Mouse (Mus musculus): Measurements from ENCODE around the gene Cdk14. TPM values are rescaled to one million over a fixed set of nuclear protein-coding genes. Genes with fewer than 3 reads are reported as not detected.

Cdk14 gene
- polyA plus RNA-seq, 1 experiment from 2014 or later, result 10.8 TPM

- H3K27ac ChIP-seq (replicated peaks), result no peak overlapping the region
- peaks cover 16% of the 10 kb centered on the region for H3K4me1 ChIP-seq
- H3K4me3 ChIP-seq, result no peak overlapping the region
- H3K4me2 ChIP-seq, result no peak overlapping the region
- H3K36me3 ChIP-seq, result 0 out of 2 replicates have a peak, but pooled peaks cover 3% of the 10 kb centered on the region
- WGBS, result 78% methylated on average over 8 of the region's 8 CpGs
- no peak for ATAC-seq (ENCODE audit: extremely low read depth, insufficient number of reproducible peaks, low FRiP score, low TSS enrichment)
- no peaks in the 10 kb centered on the region for H3K9me3 ChIP-seq
- no peaks in the 10 kb centered on the region for H3K27me3 ChIP-seq (replicated peaks)
- no peak overlapping the region for H3K9ac ChIP-seq
Measured at GRCm38 (mm10) chr5:4866945-4867344, 553.2 kb downstream of the Cdk14 start.

GRCm38 (mm10) chr5:4866099-4866498 is 554.0 kb downstream of the Cdk14 start:
- Histone ChIP-seq H3K4me1 (peaks cover 16% of the 10 kb centered on the region), H3K4me2 (no peak overlapping the region), H3K36me3 (0 out of 2 replicates have a peak, but pooled peaks cover 3% of the 10 kb centered on the region), H3K4me3 (no peak overlapping the region), H3K9me3 (no peaks in the 10 kb centered on the region), H3K27me3 (replicated peaks) (no peaks in the 10 kb centered on the region), H3K9ac (no peak overlapping the region), H3K27ac (replicated peaks) (no peak overlapping the region)
- ATAC-seq (ENCODE audit: extremely low read depth, insufficient number of reproducible peaks, low FRiP score, low TSS enrichment), result no peak
- WGBS, result 60% methylated on average over 1 of the region's 1 CpGs

DNA sequence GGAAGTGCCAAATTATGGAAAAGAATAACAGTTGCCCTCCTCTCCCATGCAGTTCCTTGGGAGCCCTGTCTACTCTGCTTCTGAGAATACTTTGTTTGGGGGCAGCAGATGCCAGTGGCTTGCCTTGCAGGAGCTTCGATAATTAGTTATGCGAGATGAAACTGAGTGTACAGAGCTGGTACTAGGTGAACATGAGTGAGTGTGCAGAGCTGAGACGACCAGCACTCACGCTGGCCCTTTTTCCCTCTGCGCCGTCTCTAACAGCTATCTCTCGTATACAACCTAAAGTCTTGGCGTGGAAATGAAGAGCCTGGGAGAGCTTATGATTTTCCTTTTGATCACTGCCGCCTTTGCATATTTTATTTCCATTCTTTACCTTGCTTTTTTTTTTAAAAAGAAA is 558.5 kb downstream of the Cdk14 start:
- no peak overlapping the region for H3K27ac ChIP-seq (replicated peaks)
- WGBS, result 90% methylated on average over 9 of the region's 9 CpGs
- H3K4me3 ChIP-seq, result no peak overlapping the region
- H3K4me2 ChIP-seq, result no peak overlapping the region
- peaks cover 12% of the 10 kb centered on the region for H3K4me1 ChIP-seq
- no peaks in the 10 kb centered on the region for H3K9me3 ChIP-seq
- no peak for ATAC-seq (ENCODE audit: extremely low read depth, insufficient number of reproducible peaks, low FRiP score, low TSS enrichment)
- 0 out of 2 replicates have a peak, but pooled peaks cover 3% of the 10 kb centered on the region for H3K36me3 ChIP-seq
- H3K9ac ChIP-seq, result no peak overlapping the region
- no peaks in the 10 kb centered on the region for H3K27me3 ChIP-seq (replicated peaks)

- H3K9me3 ChIP-seq, result no peaks in the 10 kb centered on the region
- 0 out of 2 replicates have a peak, but pooled peaks cover 3% of the 10 kb centered on the region for H3K36me3 ChIP-seq
- no peak overlapping the region for H3K27ac ChIP-seq (replicated peaks)
- peaks cover 12% of the 10 kb centered on the region for H3K4me1 ChIP-seq
- no peak overlapping the region for H3K4me3 ChIP-seq
- 90% methylated on average over 2 of the region's 2 CpGs for WGBS
- H3K9ac ChIP-seq, result no peak overlapping the region
- H3K27me3 ChIP-seq (replicated peaks), result no peaks in the 10 kb centered on the region
- H3K4me2 ChIP-seq, result no peak overlapping the region
- ATAC-seq (ENCODE audit: extremely low read depth, insufficient number of reproducible peaks, low FRiP score, low TSS enrichment), result no peak
Measured at GRCm38 (mm10) chr5:4861141-4861540, 559.0 kb downstream of the Cdk14 start.

DNA sequence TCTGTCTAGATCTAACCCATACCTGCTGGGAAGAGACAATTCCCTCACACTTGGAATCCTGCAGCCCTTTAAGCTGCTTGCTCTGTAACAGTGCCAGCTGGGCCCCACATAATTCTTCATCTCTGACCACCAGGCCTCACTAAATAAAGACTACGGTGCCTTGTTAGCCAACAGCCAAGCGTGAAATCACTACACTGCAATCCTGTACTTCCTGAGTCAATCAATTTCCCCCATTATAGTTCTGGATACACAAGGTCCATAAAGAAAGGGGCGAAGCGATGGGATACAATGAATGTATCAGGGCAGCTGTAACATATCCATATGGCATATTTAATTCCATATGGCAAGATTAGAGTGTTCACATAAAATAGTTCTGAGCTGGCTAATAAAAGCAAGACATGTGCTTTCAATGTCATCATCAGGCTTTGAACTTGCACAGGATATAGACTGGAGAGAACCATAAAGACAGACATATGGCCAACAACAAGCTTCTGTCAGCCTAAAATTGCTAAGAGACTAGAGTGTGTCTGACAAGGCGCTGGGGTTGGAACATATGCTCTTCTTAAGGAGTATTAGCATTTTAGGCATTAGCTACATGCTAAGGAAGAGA is 562.0 kb downstream of the Cdk14 start:
- Histone ChIP-seq H3K36me3 (no peaks in the 10 kb centered on the region), H3K27ac (replicated peaks) (no peak overlapping the region), H3K27me3 (replicated peaks) (no peaks in the 10 kb centered on the region), H3K9me3 (no peaks in the 10 kb centered on the region), H3K9ac (no peak overlapping the region), H3K4me1 (no peaks in the 10 kb centered on the region; the same call in 1 of the 2 replicates), H3K4me2 (no peak overlapping the region), H3K4me3 (no peak overlapping the region)
- no peak for ATAC-seq (ENCODE audit: extremely low read depth, insufficient number of reproducible peaks, low FRiP score, low TSS enrichment)
- WGBS, result 77% methylated on average over 5 of the region's 5 CpGs

- H3K9ac ChIP-seq, result no peak overlapping the region
- H3K4me3 ChIP-seq, result no peak overlapping the region
- H3K4me2 ChIP-seq, result no peak overlapping the region
- 91% methylated on average over 2 of the region's 2 CpGs for WGBS
- no peaks in the 10 kb centered on the region for H3K36me3 ChIP-seq
- H3K27ac ChIP-seq (replicated peaks), result no peak overlapping the region
- no peak for ATAC-seq (ENCODE audit: extremely low read depth, insufficient number of reproducible peaks, low FRiP score, low TSS enrichment)
- no peaks in the 10 kb centered on the region for H3K27me3 ChIP-seq (replicated peaks)
- H3K4me1 ChIP-seq, result 0 out of 2 replicates have a peak, but pooled peaks cover 2% of the 10 kb centered on the region
- no peaks in the 10 kb centered on the region for H3K9me3 ChIP-seq
Measured at GRCm38 (mm10) chr5:4853503-4853902, 566.6 kb downstream of the Cdk14 start.

DNA sequence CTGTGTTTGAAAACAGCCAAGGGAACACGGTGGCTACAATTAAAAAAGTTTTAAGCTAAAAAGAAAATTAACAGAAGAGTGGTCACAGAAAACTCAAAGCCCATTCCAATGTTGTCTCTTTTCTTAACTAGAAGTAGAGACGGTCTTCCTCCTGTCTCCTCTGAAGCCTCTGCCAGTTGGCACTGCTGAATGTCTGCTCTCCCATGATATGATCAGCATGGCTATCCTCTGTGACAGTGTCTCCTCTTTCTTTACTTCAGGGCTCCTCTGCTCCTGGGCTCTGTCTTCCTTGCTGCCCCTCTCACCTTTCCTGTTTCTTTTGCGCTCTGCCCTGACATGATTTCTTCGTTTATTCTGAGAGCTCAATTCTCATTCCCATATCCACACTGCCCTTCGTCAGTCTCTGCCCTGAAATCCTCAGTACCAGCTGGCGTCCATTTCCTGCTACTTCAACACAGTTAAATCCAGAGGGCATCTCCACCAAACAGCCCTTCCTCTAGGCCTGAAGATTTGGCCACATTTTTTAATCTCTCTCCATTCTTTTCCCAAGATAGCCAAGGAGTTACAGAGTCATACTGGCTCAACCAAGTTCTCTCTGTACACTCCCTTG is 567.3 kb downstream of the Cdk14 start:
- Histone ChIP-seq H3K9me3 (no peaks in the 10 kb centered on the region), H3K36me3 (no peaks in the 10 kb centered on the region), H3K4me3 (no peak overlapping the region), H3K27me3 (replicated peaks) (no peaks in the 10 kb centered on the region), H3K27ac (replicated peaks) (no peak overlapping the region), H3K9ac (no peak overlapping the region), H3K4me1 (0 out of 2 replicates have a peak, but pooled peaks cover 2% of the 10 kb centered on the region), H3K4me2 (no peak overlapping the region)
- WGBS, result 69% methylated on average over 6 of the region's 6 CpGs
- ATAC-seq (ENCODE audit: extremely low read depth, insufficient number of reproducible peaks, low FRiP score, low TSS enrichment), result no peak

GRCm38 (mm10) chr5:4851934-4852710 is 568.0 kb downstream of the Cdk14 start:
- H3K9me3 ChIP-seq, result no peaks in the 10 kb centered on the region
- H3K4me1 ChIP-seq, result 0 out of 2 replicates have a peak, but pooled peaks cover 2% of the 10 kb centered on the region
- 81% methylated on average over 9 of the region's 9 CpGs for WGBS
- no peaks in the 10 kb centered on the region for H3K27me3 ChIP-seq (replicated peaks)
- H3K27ac ChIP-seq (replicated peaks), result no peak overlapping the region
- no peak overlapping the region for H3K4me3 ChIP-seq
- no peak overlapping the region for H3K9ac ChIP-seq
- H3K36me3 ChIP-seq, result no peaks in the 10 kb centered on the region
- no peak for ATAC-seq (ENCODE audit: extremely low read depth, insufficient number of reproducible peaks, low FRiP score, low TSS enrichment)
- H3K4me2 ChIP-seq, result no peak overlapping the region

- ATAC-seq (ENCODE audit: extremely low read depth, insufficient number of reproducible peaks, low FRiP score, low TSS enrichment), result no peak
- WGBS, result 92% methylated on average over 4 of the region's 4 CpGs
- Histone ChIP-seq H3K9ac (no peak overlapping the region), H3K9me3 (no peaks in the 10 kb centered on the region), H3K27me3 (replicated peaks) (no peaks in the 10 kb centered on the region), H3K4me3 (no peak overlapping the region), H3K4me2 (no peak overlapping the region), H3K36me3 (no peaks in the 10 kb centered on the region), H3K27ac (replicated peaks) (no peak overlapping the region), H3K4me1 (0 out of 2 replicates have a peak, but pooled peaks cover 2% of the 10 kb centered on the region)
Measured at GRCm38 (mm10) chr5:4851245-4851933, 568.7 kb downstream of the Cdk14 start.

DNA sequence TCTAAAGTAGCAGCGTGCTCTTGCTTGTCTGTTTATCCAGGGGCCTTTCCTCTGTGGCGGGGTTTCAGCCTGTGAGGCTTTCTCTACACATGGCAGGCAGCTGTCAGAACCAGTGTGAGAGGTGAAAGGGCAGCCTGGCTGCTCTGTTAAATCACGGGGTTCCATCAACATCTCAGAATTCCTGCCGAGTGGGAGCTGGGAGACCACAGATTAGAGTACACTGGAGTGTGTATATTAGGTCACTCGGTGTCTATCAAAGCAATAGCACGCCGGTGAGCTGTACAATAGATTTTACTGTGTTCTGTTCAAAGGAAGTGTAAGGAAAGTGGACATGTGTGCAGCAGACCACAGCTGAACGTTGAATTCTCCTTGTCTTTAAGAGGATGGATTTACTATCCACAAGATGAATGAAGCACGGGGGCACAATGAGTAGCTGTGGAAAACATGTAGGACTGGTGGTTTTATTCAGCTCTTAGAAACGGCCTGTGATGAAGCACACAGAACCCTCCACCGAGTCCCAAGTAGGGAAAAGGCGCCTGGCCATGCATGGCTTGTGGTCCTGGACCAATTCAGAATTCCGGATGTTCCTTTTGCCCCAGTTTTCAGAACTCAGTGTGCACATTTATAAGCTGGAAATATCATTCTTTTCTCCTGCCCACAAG is 585.2 kb downstream of the Cdk14 start:
- Histone ChIP-seq H3K27me3 (replicated peaks) (no peaks in the 10 kb centered on the region), H3K9ac (no peak overlapping the region), H3K9me3 (no peaks in the 10 kb centered on the region), H3K4me2 (no peak overlapping the region), H3K4me3 (no peak overlapping the region), H3K4me1 (peaks cover 21% of the 10 kb centered on the region), H3K36me3 (no peaks in the 10 kb centered on the region), H3K27ac (replicated peaks) (peak overlapping the region; percentile 12)
- 31% methylated on average over 13 of the region's 13 CpGs for WGBS
- ATAC-seq (ENCODE audit: extremely low read depth, insufficient number of reproducible peaks, low FRiP score, low TSS enrichment), result no peak

Data from heart, embryonic 13.5 days (tissue).